Mouse (Mus musculus): ENCODE data around the gene Trem2. TPM values are rescaled to one million over a fixed set of nuclear protein-coding genes. Genes with fewer than 3 reads are reported as not detected.
"Not testable (repeated sequence)": the region's sequence is repeated elsewhere in the genome, so short reads cannot be mapped to it uniquely, and the experiment has no call there.

The Trem2 gene
- 1.9 and 2.6 TPM in 2 replicates for polyA plus RNA-seq (2014; fragmentation: Nextera tagmentation; extraction: Ambion mirVana)

DNA sequence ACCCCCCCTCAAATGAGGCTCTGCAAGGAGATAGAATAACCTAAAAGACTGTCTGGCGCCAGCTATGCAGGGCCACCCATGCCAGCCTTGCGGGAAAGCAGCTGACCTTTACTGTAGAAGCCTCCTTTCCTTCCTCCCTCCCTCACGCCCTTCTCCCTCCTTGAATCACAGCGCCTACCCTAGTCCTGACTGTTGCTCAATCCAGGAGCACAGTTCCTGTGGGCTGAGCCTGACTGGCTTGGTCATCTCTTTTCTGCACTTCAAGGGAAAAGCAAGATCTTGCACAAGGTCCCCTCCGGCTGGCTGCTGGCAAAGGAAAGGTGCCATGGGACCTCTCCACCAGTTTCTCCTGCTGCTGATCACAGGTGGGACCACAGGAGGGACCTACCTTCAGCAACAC lies at the start of gene Trem2:
Gene Trem2, plus strand, starts transcription at position 171 of the 400 bp plus-strand sequence.
- Histone ChIP-seq H3K4me1 (ENCODE audit: control insufficient read depth, insufficient read depth, low read length) (no peaks in the 10 kb centered on the region), H3K36me3 (replicated peaks; ENCODE audit: control insufficient read depth, insufficient read depth, low read depth, low read length) (no peaks in the 10 kb centered on the region), H3K27ac (replicated peaks; ENCODE audit: low read depth, low read length) (no peak within 1 kb of the TSS), H3K4me2 (ENCODE audit: low read depth, low read length) (no peak within 1 kb of the TSS), H3K4me3 (ENCODE audit: low read depth, low read length) (no peak within 1 kb of the TSS), H3K9ac (replicated peaks; ENCODE audit: low read length) (no peak within 1 kb of the TSS), H3K27me3 (ENCODE audit: control insufficient read depth, insufficient read depth, low read length) (no peaks in the 10 kb centered on the region), H3K9me3 (replicated peaks; ENCODE audit: control insufficient read depth, low read length) (no peaks in the 10 kb centered on the region)
- no peak for ATAC-seq (replicated peaks; ENCODE audit: insufficient number of reproducible peaks, low FRiP score, low TSS enrichment, low read depth)
- WGBS = 81% methylated on average over 5 of the region's 5 CpGs
- no peak for DNase-seq (ENCODE audit: low spot score)

DNA sequence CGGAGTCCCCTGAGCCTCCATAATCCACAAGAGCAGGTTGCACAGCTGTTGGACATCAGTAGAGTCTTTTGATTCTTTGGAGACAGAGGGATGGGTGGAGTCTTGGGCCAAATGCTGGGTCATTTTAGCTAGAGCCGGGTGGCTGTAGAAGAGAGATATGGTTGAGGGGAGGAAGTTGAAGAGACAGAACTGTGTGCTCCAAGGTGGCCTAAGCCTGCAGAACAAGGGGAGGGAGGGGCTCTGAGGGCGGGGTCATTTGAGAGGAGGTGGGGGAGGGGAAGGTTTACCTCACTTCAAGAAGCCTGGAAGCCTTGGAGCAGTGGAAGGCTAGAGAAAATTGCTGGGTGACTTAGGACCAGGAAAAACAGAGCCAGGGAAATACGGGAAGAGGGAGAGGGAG lies 47.0 kb upstream of the Trem2 start, which contains the start of gene Treml2:
Gene Treml2, plus strand, starts transcription at position 296 of the 400 bp plus-strand sequence.
- Histone ChIP-seq H3K9me3 (replicated peaks; ENCODE audit: control insufficient read depth, low read length) (no peaks in the 10 kb centered on the region), H3K4me2 (ENCODE audit: low read depth, low read length) (no peak within 1 kb of the TSS), H3K9ac (replicated peaks; ENCODE audit: low read length) (no peak within 1 kb of the TSS), H3K4me3 (ENCODE audit: low read depth, low read length) (no peak within 1 kb of the TSS), H3K36me3 (replicated peaks; ENCODE audit: control insufficient read depth, insufficient read depth, low read depth, low read length) (no peaks in the 10 kb centered on the region), H3K27ac (replicated peaks; ENCODE audit: low read depth, low read length) (no peak within 1 kb of the TSS), H3K27me3 (ENCODE audit: control insufficient read depth, insufficient read depth, low read length) (no peaks in the 10 kb centered on the region), H3K4me1 (ENCODE audit: control insufficient read depth, insufficient read depth, low read length) (no peaks in the 10 kb centered on the region)
- DNase-seq (ENCODE audit: low spot score) = peak; percentile 47
- ATAC-seq (replicated peaks; ENCODE audit: insufficient number of reproducible peaks, low FRiP score, low TSS enrichment, low read depth) = no peak
- 37% methylated on average over 3 of the region's 4 CpGs for WGBS

DNA sequence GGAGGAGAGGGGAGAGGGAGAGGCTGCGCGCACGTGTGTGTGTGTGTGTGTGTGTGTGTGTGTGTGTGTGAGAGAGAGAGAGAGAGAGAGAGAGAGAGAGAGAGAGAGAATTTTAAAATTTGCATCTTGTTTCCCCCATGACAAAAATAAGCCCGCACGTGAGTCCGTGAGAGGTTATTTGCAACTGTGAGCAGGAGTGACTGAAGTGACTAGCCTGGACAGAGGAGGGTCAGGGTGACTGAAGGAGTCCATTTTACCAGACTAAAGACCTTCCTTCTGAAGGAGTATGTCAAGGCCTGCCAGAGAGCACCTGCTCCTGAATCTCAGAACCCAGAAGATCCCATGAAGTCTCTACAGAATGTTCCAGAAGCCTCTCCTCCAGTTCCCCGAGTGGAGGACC lies 46.4 kb upstream of the Trem2 start:
- DNase-seq (ENCODE audit: low spot score) (no peak), ATAC-seq (replicated peaks; ENCODE audit: insufficient number of reproducible peaks, low FRiP score, low TSS enrichment, low read depth) (no peak)
- H3K27me3 ChIP-seq (ENCODE audit: control insufficient read depth, insufficient read depth, low read length) = no peaks in the 10 kb centered on the region
- no peak overlapping the region for H3K9ac ChIP-seq (replicated peaks; ENCODE audit: low read length)
- H3K36me3 ChIP-seq (replicated peaks; ENCODE audit: control insufficient read depth, insufficient read depth, low read depth, low read length) = no peaks in the 10 kb centered on the region
- no peaks in the 10 kb centered on the region for H3K4me1 ChIP-seq (ENCODE audit: control insufficient read depth, insufficient read depth, low read length)
- WGBS = 57% methylated on average over 7 of the region's 7 CpGs
- H3K27ac ChIP-seq (replicated peaks; ENCODE audit: low read depth, low read length) = no peak overlapping the region
- H3K4me2 ChIP-seq (ENCODE audit: low read depth, low read length) = no peak overlapping the region
- no peak overlapping the region for H3K4me3 ChIP-seq (ENCODE audit: low read depth, low read length)
- H3K9me3 ChIP-seq (replicated peaks; ENCODE audit: control insufficient read depth, low read length) = no peaks in the 10 kb centered on the region

DNA sequence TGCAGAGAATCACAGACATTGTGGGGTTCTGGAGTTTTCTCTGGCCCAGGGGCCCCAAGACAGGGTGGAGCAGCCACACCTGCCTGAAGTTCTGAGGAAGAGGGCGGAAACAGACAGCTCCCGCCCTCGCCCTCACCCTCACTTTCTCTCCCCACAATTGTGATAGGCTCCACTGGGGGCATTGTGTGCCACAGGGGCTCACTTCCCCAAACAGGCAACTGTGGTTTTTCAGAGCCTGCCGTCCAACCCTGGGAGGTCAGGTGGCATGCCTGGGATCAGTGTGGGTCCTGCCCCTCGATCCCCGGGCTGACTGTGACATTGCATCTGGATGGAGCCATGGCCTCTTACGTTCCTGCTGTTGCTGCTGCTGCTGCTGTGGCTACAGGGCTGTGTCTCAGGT lies 46.0 kb upstream of the Trem2 start:
- 62% methylated on average over 7 of the region's 7 CpGs for WGBS
- H3K9me3 ChIP-seq (replicated peaks; ENCODE audit: control insufficient read depth, low read length) = no peaks in the 10 kb centered on the region
- H3K4me2 ChIP-seq (ENCODE audit: low read depth, low read length) = no peak overlapping the region
- no peak overlapping the region for H3K4me3 ChIP-seq (ENCODE audit: low read depth, low read length)
- H3K9ac ChIP-seq (replicated peaks; ENCODE audit: low read length) = no peak overlapping the region
- no peak for ATAC-seq (replicated peaks; ENCODE audit: insufficient number of reproducible peaks, low FRiP score, low TSS enrichment, low read depth)
- H3K4me1 ChIP-seq (ENCODE audit: control insufficient read depth, insufficient read depth, low read length) = no peaks in the 10 kb centered on the region
- no peaks in the 10 kb centered on the region for H3K27me3 ChIP-seq (ENCODE audit: control insufficient read depth, insufficient read depth, low read length)
- no peaks in the 10 kb centered on the region for H3K36me3 ChIP-seq (replicated peaks; ENCODE audit: control insufficient read depth, insufficient read depth, low read depth, low read length)
- DNase-seq (ENCODE audit: low spot score) = no peak
- no peak overlapping the region for H3K27ac ChIP-seq (replicated peaks; ENCODE audit: low read depth, low read length)

DNA sequence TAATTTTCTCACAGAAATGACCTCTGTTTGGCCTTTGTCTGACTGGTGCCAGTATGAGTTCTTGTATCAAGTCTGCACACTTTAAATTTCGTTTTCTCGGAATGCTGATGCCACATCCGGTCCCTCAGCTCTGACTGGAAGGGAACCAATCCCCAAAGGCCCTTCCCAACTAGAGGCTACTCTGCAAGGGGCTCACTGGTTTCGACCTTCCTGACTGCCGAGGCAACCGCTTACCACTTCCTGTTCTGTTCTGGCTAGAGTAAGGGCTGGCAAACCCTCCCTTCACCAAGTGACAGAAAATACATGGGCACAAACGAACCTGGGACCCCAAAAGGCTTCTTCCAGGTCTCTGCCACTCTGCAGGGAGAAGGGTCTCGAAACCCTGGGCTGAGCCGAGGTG lies 45.3 kb upstream of the Trem2 start:
- Histone ChIP-seq H3K9me3 (replicated peaks; ENCODE audit: control insufficient read depth, low read length) (no peaks in the 10 kb centered on the region), H3K4me1 (ENCODE audit: control insufficient read depth, insufficient read depth, low read length) (no peaks in the 10 kb centered on the region), H3K9ac (replicated peaks; ENCODE audit: low read length) (no peak overlapping the region), H3K27ac (replicated peaks; ENCODE audit: low read depth, low read length) (no peak overlapping the region), H3K27me3 (ENCODE audit: control insufficient read depth, insufficient read depth, low read length) (no peaks in the 10 kb centered on the region), H3K4me2 (ENCODE audit: low read depth, low read length) (no peak overlapping the region), H3K4me3 (ENCODE audit: low read depth, low read length) (no peak overlapping the region), H3K36me3 (replicated peaks; ENCODE audit: control insufficient read depth, insufficient read depth, low read depth, low read length) (no peaks in the 10 kb centered on the region)
- ATAC-seq (replicated peaks; ENCODE audit: insufficient number of reproducible peaks, low FRiP score, low TSS enrichment, low read depth) (no peak), DNase-seq (ENCODE audit: low spot score) (no peak)
- WGBS = 77% methylated on average over 9 of the region's 9 CpGs

DNA sequence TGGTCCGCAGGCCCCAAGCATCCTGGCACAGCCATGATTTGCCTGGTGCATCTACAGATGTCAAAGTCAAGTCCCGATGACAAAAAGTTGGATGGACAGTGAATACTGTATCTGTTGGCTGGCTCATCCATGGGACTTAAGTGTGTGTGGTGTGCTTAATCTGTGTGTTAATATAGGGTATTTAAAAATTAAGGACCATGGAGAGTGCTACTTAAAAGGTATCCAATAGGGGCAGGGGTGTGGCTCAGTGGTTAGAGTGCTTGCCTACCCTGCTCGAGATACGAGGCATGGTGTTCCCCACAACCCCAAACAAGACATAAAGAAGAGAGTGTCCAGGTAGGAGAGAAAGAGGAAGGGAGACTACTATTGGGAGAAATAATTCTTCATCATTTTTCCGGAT lies 44.4 kb upstream of the Trem2 start:
- 89% methylated on average over 5 of the region's 5 CpGs for WGBS
- no peak for ATAC-seq (replicated peaks; ENCODE audit: insufficient number of reproducible peaks, low FRiP score, low TSS enrichment, low read depth)

DNA sequence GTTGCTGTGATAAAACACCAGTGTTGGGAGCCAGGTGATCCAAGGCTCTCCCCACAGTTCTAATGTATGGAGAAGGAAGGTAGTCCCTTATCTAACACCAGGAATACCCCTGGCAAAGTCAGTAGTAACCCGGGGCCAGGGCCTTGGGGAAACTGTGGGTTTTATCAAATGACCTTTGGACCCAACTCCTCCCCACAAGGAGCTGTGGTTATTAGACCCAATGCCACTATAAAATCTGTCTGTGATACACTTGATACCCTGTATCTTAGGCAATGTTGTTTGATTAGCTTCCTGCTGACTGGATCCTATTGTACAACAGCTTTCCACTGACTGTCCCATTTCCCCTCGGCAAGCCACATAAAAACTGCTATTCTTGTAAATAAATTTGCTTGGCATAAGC lies 34.1 kb upstream of the Trem2 start:
- Histone ChIP-seq H3K27ac (replicated peaks; ENCODE audit: low read depth, low read length) (no peak overlapping the region), H3K36me3 (replicated peaks; ENCODE audit: control insufficient read depth, insufficient read depth, low read depth, low read length) (no peaks in the 10 kb centered on the region), H3K4me1 (ENCODE audit: control insufficient read depth, insufficient read depth, low read length) (no peaks in the 10 kb centered on the region), H3K4me2 (ENCODE audit: low read depth, low read length) (no peak overlapping the region), H3K9me3 (replicated peaks; ENCODE audit: control insufficient read depth, low read length) (no peaks in the 10 kb centered on the region), H3K9ac (replicated peaks; ENCODE audit: low read length) (no peak overlapping the region), H3K27me3 (ENCODE audit: control insufficient read depth, insufficient read depth, low read length) (no peaks in the 10 kb centered on the region), H3K4me3 (ENCODE audit: low read depth, low read length) (no peak overlapping the region)
- WGBS = 77% methylated on average over 2 of the region's 2 CpGs
- no peak for DNase-seq (ENCODE audit: low spot score)
- ATAC-seq (replicated peaks; ENCODE audit: insufficient number of reproducible peaks, low FRiP score, low TSS enrichment, low read depth) = no peak

More for the DNA sequence above, 44.4 kb upstream of the Trem2 start:
- H3K4me3 ChIP-seq (ENCODE audit: low read depth, low read length) = no peak overlapping the region
- H3K36me3 ChIP-seq (replicated peaks; ENCODE audit: control insufficient read depth, insufficient read depth, low read depth, low read length) = no peaks in the 10 kb centered on the region
- H3K27ac ChIP-seq (replicated peaks; ENCODE audit: low read depth, low read length) = no peak overlapping the region
- no peaks in the 10 kb centered on the region for H3K27me3 ChIP-seq (ENCODE audit: control insufficient read depth, insufficient read depth, low read length)
- no peaks in the 10 kb centered on the region for H3K9me3 ChIP-seq (replicated peaks; ENCODE audit: control insufficient read depth, low read length)
- no peak overlapping the region for H3K4me2 ChIP-seq (ENCODE audit: low read depth, low read length)
- H3K9ac ChIP-seq (replicated peaks; ENCODE audit: low read length) = no peak overlapping the region
- H3K4me1 ChIP-seq (ENCODE audit: control insufficient read depth, insufficient read depth, low read length) = no peaks in the 10 kb centered on the region
- DNase-seq (ENCODE audit: low spot score) = no peak

DNA sequence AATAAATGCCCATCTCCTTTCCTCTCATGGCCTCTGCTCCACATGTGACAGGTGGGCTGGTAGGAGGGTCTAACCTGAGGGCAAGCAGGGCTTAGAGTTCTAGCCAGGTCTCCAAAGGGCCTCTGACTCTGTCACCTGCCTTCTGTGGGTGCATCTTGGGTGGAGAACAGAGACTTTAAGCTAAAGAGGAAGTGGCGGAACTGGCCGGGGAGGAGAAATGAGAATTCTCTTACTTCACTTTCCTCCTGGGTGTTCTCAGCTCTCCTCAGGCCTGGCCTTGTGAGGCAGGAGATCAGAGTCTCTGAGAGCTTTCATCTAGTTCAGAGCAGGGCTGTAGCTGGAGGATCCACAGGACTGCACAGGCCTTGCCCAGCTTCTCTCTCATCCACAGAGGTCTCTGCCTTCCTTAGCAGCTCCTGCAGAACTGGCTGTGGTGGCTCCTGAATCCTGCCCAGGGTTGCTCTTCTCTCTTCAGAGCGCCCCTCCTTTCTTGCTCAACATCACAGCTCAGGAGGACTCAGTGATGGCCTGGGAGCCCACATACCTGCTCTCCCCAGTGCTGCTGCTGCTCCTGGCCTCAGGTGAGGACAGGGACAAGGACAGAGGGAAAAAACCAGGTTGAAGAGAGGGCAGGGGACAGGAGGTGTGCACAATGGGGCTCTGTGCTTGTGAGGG lies 30.2 kb upstream of the Trem2 start, which contains the start of gene B430306N03Rik:
Gene B430306N03Rik, plus strand, starts transcription at position 237 of the 675 bp plus-strand sequence.
- ATAC-seq (replicated peaks; ENCODE audit: insufficient number of reproducible peaks, low FRiP score, low TSS enrichment, low read depth); H3K27ac ChIP-seq (replicated peaks; ENCODE audit: low read depth, low read length); H3K4me1 ChIP-seq (ENCODE audit: control insufficient read depth, insufficient read depth, low read length); H3K9me3 ChIP-seq (replicated peaks; ENCODE audit: control insufficient read depth, low read length); H3K9ac ChIP-seq (replicated peaks; ENCODE audit: low read length); H3K4me3 ChIP-seq (ENCODE audit: low read depth, low read length); H3K36me3 ChIP-seq (replicated peaks; ENCODE audit: control insufficient read depth, insufficient read depth, low read depth, low read length); H3K27me3 ChIP-seq (ENCODE audit: control insufficient read depth, insufficient read depth, low read length); DNase-seq (ENCODE audit: low spot score); H3K4me2 ChIP-seq (ENCODE audit: low read depth, low read length): not testable (repeated sequence)
- 88% methylated on average over 3 of the region's 3 CpGs for WGBS

Data from embryonic facial prominence, embryonic 11.5 days (tissue).